Mouse (Mus musculus): ENCODE data around the gene Klf3. TPM values are rescaled to one million over a fixed set of nuclear protein-coding genes. Genes with fewer than 3 reads are reported as not detected.

The Klf3 gene
- 66.9 and 68.7 TPM in 2 replicates for polyA plus RNA-seq (2014; fragmentation: Nextera tagmentation; extraction: Ambion mirVana)

DNA sequence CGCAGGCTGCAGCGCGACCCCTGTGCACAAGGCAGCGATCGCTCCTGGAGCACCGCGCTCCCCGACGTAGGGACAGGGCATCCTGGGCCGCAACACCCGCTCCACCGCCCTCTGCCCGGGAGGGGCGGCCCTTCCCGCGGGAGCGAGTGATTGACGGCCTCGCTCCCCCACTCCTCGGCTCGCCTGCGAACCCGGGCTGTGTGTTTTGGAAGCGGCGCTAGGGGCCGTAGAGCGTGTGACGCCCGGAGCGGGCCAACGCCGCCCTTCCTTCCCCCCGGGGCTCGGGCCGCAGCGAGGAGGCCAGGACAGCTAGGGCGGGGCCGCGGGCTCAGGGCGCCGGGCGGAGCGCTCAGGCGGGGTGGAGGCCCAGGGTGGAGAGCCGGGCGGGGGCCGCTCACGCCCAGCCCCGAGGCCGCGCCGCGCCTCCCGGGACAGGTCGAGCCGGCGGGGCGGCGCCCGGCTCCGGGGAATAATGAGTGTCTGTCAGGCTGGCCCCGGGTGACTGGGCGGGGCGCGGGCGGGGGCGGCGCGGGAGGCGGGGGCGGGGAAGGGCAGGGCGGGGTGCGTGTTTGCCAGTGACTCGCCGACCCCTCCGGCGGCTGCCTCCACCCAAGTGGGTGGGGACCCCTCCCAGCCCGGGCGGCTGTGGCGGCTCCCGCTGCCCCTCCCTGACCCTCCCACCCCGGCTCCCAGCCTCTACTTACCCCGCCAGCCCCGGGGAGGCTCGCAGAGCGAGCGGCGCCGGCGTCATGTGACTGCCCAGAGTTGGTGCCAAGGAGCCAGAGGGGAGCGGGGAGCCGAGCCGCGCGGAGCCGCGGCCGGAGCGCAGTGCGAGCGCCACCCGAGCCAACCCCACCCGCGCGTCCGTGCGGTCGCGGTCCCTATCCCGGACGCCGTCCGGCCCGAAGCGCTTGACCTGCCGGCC, at the start of gene Klf3:
Gene Klf3, plus strand, starts transcription at position 594 of the 925 bp plus-strand sequence.
- Histone ChIP-seq H3K36me3 (ENCODE audit: control insufficient read depth, insufficient read depth, low read length) (no peaks in the 10 kb centered on the region), H3K9me3 (ENCODE audit: control insufficient read depth, low read length) (peaks cover 3% of the 10 kb centered on the region; the same call in 1 of the 2 replicates), H3K27ac (ENCODE audit: low read depth, low read length) (peak within 1 kb of the TSS; percentile 98), H3K9ac (ENCODE audit: low read depth, low read length) (peak within 1 kb of the TSS; percentile 98), H3K4me3 (ENCODE audit: low read depth, low read length) (peak within 1 kb of the TSS; percentile 94), H3K27me3 (replicated peaks; ENCODE audit: control insufficient read depth, insufficient read depth, low read length) (no peaks in the 10 kb centered on the region), H3K4me1 (replicated peaks; ENCODE audit: control insufficient read depth, insufficient read depth, low read length) (peaks cover 38% of the 10 kb centered on the region), H3K4me2 (peak within 1 kb of the TSS; percentile 73)
- DNase-seq (ENCODE audit: low spot score) (peak; percentile 93), ATAC-seq (replicated peaks; ENCODE audit: low FRiP score) (peak; percentile 94)
- under 1% methylated on average over 94 of the region's 116 CpGs for WGBS

DNA sequence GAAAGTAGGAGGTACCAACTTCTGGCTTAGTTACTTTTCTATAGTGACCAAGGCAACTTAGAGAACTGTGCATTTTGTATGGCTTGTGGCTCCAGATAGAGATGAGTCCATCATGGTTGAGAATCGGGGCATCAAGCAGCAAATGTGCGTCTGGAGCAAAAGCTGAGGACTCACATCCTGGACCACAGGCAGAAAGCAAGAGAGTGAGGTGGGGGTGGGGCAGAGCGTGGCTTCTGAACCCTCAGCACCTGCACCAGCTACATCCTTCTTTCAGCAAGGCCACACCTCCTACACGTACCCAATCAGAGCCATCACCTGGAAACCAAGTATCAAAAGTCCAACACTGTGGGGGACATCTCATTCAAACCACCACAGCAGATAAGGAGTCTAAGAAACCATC, 40.9 kb upstream of the Klf3 start:
- Histone ChIP-seq H3K4me2 (no peak overlapping the region), H3K9me3 (ENCODE audit: control insufficient read depth, low read length) (peaks cover 4% of the 10 kb centered on the region; the same call in 1 of the 2 replicates), H3K36me3 (ENCODE audit: control insufficient read depth, insufficient read depth, low read length) (no peaks in the 10 kb centered on the region), H3K4me3 (ENCODE audit: low read depth, low read length) (no peak overlapping the region), H3K9ac (ENCODE audit: low read depth, low read length) (no peak overlapping the region), H3K27me3 (replicated peaks; ENCODE audit: control insufficient read depth, insufficient read depth, low read length) (no peaks in the 10 kb centered on the region), H3K27ac (ENCODE audit: low read depth, low read length) (no peak overlapping the region), H3K4me1 (replicated peaks; ENCODE audit: control insufficient read depth, insufficient read depth, low read length) (no peaks in the 10 kb centered on the region)
- ATAC-seq (replicated peaks; ENCODE audit: low FRiP score) (no peak), DNase-seq (ENCODE audit: low spot score) (no peak)
- WGBS, result 74% methylated on average over 4 of the region's 4 CpGs

DNA sequence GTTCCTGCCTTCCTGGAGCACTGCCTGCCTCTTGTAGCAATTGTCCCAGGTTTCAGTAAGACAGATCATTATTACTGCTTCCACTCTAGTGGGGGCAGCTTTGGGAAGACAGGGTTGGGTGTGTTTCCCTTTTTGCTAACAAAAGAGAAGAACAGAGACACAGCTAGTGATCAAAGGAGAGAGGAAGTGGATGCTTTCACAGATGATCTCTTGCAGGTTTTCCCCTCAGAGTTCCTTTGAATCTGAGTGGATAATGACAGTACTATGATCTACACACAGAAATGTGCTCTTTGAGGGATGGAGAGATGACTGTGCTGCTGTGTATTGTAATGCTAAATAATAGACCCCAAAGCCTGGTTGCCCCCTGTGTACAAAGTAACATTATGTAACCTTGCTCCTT, 38.7 kb upstream of the Klf3 start:
- Histone ChIP-seq H3K9me3 (ENCODE audit: control insufficient read depth, low read length) (peaks cover 4% of the 10 kb centered on the region), H3K4me2 (no peak overlapping the region), H3K9ac (ENCODE audit: low read depth, low read length) (no peak overlapping the region), H3K27ac (ENCODE audit: low read depth, low read length) (no peak overlapping the region), H3K4me1 (replicated peaks; ENCODE audit: control insufficient read depth, insufficient read depth, low read length) (no peaks in the 10 kb centered on the region), H3K36me3 (ENCODE audit: control insufficient read depth, insufficient read depth, low read length) (no peaks in the 10 kb centered on the region), H3K4me3 (ENCODE audit: low read depth, low read length) (no peak overlapping the region), H3K27me3 (replicated peaks; ENCODE audit: control insufficient read depth, insufficient read depth, low read length) (no peaks in the 10 kb centered on the region)
- DNase-seq (ENCODE audit: low spot score), result no peak
- ATAC-seq (replicated peaks; ENCODE audit: low FRiP score), result no peak

DNA sequence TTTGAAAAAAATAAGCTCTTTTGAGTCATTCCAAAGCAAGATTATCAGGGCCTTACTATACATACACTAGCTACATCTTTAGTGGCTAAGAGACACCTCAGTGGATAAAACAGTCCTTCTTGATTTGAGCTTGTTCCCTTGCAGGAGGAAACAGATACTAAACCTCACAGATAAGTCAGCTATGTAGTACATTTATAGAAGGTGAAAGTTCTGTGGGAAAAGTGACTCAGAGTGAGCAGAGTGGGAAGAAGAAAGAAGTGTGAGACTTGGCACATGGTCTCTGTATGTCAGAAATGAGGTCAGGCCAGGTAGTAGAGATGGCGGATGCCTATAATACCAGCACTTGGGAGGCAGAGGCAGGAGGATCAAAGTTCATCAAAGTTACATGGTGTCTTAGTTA, 37.4 kb upstream of the Klf3 start:
- H3K36me3 ChIP-seq (ENCODE audit: control insufficient read depth, insufficient read depth, low read length), result no peaks in the 10 kb centered on the region
- no peak overlapping the region for H3K27ac ChIP-seq (ENCODE audit: low read depth, low read length)
- ATAC-seq (replicated peaks; ENCODE audit: low FRiP score) (no peak), DNase-seq (ENCODE audit: low spot score) (no peak)
- H3K9me3 ChIP-seq (ENCODE audit: control insufficient read depth, low read length), result peaks cover 4% of the 10 kb centered on the region
- no peaks in the 10 kb centered on the region for H3K4me1 ChIP-seq (replicated peaks; ENCODE audit: control insufficient read depth, insufficient read depth, low read length)
- no peak overlapping the region for H3K4me2 ChIP-seq
- no peaks in the 10 kb centered on the region for H3K27me3 ChIP-seq (replicated peaks; ENCODE audit: control insufficient read depth, insufficient read depth, low read length)
- 100% methylated on average over 1 of the region's 1 CpGs for WGBS
- no peak overlapping the region for H3K9ac ChIP-seq (ENCODE audit: low read depth, low read length)
- no peak overlapping the region for H3K4me3 ChIP-seq (ENCODE audit: low read depth, low read length)

DNA sequence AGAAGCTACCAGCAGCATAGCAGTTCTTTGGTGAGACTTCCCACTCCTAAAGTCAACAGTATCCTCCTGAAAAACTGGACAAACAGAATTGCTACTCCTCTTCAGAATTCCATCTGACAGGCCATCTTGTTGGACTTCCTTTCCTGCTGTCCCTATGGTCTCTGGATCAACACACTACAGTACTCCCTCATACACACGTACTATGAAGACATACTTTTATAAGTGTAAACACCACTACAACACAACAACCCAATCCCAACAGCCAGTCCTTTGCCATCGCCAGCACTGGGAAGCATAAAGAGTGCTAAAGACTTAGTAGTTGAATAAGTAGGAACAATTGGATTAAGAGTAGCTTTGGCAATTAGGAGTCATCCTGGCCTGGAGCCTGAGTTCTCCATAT, 36.6 kb upstream of the Klf3 start:
- Histone ChIP-seq H3K27ac (ENCODE audit: low read depth, low read length) (no peak overlapping the region), H3K9me3 (ENCODE audit: control insufficient read depth, low read length) (peaks cover 4% of the 10 kb centered on the region), H3K4me3 (ENCODE audit: low read depth, low read length) (no peak overlapping the region), H3K9ac (ENCODE audit: low read depth, low read length) (no peak overlapping the region), H3K4me1 (replicated peaks; ENCODE audit: control insufficient read depth, insufficient read depth, low read length) (no peaks in the 10 kb centered on the region), H3K4me2 (no peak overlapping the region), H3K27me3 (replicated peaks; ENCODE audit: control insufficient read depth, insufficient read depth, low read length) (no peaks in the 10 kb centered on the region), H3K36me3 (ENCODE audit: control insufficient read depth, insufficient read depth, low read length) (no peaks in the 10 kb centered on the region)
- WGBS, result 92% methylated on average over 2 of the region's 2 CpGs
- DNase-seq (ENCODE audit: low spot score), result no peak
- no peak for ATAC-seq (replicated peaks; ENCODE audit: low FRiP score)

DNA sequence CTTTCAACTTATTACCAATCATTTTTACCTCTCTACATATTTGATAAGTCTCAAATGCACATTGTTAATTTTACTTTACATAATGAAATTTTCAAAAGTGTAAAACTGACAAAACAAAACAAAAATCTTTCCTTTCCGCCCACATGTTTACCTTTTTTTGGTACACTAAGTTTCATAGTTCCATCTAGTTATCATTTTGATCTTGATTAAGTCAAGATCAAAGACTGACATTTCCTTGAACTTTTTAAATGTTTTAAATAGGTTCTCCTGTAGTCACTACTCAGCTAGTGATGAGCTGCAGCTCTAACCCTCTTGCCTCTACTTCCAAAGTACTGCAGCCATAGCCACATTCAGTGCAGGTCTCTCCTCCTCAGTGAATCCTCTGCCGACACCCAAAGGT, 31.6 kb upstream of the Klf3 start:
- 84% methylated on average over 2 of the region's 2 CpGs for WGBS
- H3K9me3 ChIP-seq (ENCODE audit: control insufficient read depth, low read length), result no peaks in the 10 kb centered on the region; the same call in none of the 2 replicates
- no peak overlapping the region for H3K4me3 ChIP-seq (ENCODE audit: low read depth, low read length)
- H3K4me1 ChIP-seq (replicated peaks; ENCODE audit: control insufficient read depth, insufficient read depth, low read length), result no peaks in the 10 kb centered on the region
- no peaks in the 10 kb centered on the region for H3K27me3 ChIP-seq (replicated peaks; ENCODE audit: control insufficient read depth, insufficient read depth, low read length)
- H3K27ac ChIP-seq (ENCODE audit: low read depth, low read length), result no peak overlapping the region
- H3K36me3 ChIP-seq (ENCODE audit: control insufficient read depth, insufficient read depth, low read length), result no peaks in the 10 kb centered on the region
- no peak overlapping the region for H3K4me2 ChIP-seq
- ATAC-seq (replicated peaks; ENCODE audit: low FRiP score) (no peak), DNase-seq (ENCODE audit: low spot score) (no peak)
- no peak overlapping the region for H3K9ac ChIP-seq (ENCODE audit: low read depth, low read length)

DNA sequence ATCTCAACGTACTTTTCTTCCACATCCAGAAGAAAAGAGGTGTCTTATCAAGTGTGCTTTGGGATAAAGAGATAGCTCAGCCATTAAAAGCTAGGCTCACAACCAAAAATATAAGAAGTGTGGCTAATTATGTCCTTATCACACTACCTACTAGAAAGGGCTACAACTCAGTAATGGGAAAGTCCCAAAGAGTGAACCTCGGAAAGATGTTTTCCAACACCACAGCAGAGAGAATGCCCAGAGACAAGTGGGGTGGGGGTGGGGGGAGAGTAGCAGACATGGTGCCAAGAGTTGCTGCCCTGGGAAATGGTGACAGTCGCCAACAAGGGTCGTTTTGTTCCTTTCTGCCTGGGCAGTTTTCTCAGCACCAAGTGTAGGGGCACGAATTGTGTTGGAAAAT, 25.0 kb upstream of the Klf3 start:
- Histone ChIP-seq H3K9me3 (ENCODE audit: control insufficient read depth, low read length) (no peaks in the 10 kb centered on the region), H3K9ac (ENCODE audit: low read depth, low read length) (no peak overlapping the region), H3K27me3 (replicated peaks; ENCODE audit: control insufficient read depth, insufficient read depth, low read length) (no peaks in the 10 kb centered on the region), H3K4me3 (ENCODE audit: low read depth, low read length) (no peak overlapping the region), H3K36me3 (ENCODE audit: control insufficient read depth, insufficient read depth, low read length) (no peaks in the 10 kb centered on the region), H3K27ac (ENCODE audit: low read depth, low read length) (no peak overlapping the region), H3K4me2 (no peak overlapping the region), H3K4me1 (replicated peaks; ENCODE audit: control insufficient read depth, insufficient read depth, low read length) (peaks cover 7% of the 10 kb centered on the region)
- 78% methylated on average over 5 of the region's 5 CpGs for WGBS
- DNase-seq (ENCODE audit: low spot score), result no peak
- ATAC-seq (replicated peaks; ENCODE audit: low FRiP score), result no peak

DNA sequence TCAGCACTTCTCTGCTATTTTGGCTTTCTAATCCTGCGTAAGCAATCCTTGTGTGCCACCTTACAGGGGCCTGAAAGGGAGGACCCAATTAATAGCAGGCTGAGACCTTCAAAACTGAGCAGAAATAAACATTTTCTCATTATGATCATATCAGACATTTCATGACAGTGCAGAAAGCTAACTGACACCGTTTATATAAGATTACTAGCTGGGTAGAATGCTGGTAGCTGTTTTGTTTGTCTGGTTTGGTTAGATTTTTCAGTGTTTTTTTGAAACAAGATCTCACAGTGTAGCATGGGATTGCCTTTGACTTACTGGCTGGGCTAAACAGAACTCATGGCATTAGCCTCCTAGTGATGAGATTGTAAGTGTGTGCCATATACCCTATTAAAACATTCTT, 23.9 kb upstream of the Klf3 start:
- no peaks in the 10 kb centered on the region for H3K27me3 ChIP-seq (replicated peaks; ENCODE audit: control insufficient read depth, insufficient read depth, low read length)
- DNase-seq (ENCODE audit: low spot score), result no peak
- ATAC-seq (replicated peaks; ENCODE audit: low FRiP score), result no peak
- H3K9ac ChIP-seq (ENCODE audit: low read depth, low read length), result no peak overlapping the region
- peaks cover 7% of the 10 kb centered on the region for H3K4me1 ChIP-seq (replicated peaks; ENCODE audit: control insufficient read depth, insufficient read depth, low read length)
- H3K4me2 ChIP-seq, result no peak overlapping the region
- H3K9me3 ChIP-seq (ENCODE audit: control insufficient read depth, low read length), result no peaks in the 10 kb centered on the region
- 70% methylated on average over 2 of the region's 2 CpGs for WGBS
- H3K27ac ChIP-seq (ENCODE audit: low read depth, low read length), result no peak overlapping the region
- H3K36me3 ChIP-seq (ENCODE audit: control insufficient read depth, insufficient read depth, low read length), result no peaks in the 10 kb centered on the region
- no peak overlapping the region for H3K4me3 ChIP-seq (ENCODE audit: low read depth, low read length)

DNA sequence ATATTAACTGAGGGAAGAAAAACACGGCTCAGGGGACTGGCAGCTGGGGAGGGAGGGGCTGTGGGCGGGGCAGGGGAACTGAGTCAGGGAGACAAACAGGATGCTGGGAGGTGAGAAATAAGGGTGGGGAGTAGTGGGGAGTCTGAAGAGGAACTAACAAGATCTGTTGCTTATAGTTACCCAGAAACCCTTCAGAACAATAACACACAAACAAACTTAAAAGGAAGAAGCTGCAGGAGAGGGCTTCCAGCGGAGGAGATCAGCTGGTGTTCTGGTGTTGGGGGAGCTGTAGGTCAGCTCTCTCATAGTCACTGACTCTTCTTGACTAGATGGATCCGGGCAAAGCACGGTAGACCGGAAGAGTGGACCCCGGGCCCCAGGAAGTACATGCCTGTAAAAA, 22.4 kb upstream of the Klf3 start:
- Histone ChIP-seq H3K27ac (ENCODE audit: low read depth, low read length) (no peak overlapping the region), H3K4me2 (no peak overlapping the region; the same call in 1 of the 2 replicates), H3K9me3 (ENCODE audit: control insufficient read depth, low read length) (no peaks in the 10 kb centered on the region), H3K4me3 (ENCODE audit: low read depth, low read length) (no peak overlapping the region), H3K4me1 (replicated peaks; ENCODE audit: control insufficient read depth, insufficient read depth, low read length) (peaks cover 7% of the 10 kb centered on the region), H3K36me3 (ENCODE audit: control insufficient read depth, insufficient read depth, low read length) (no peaks in the 10 kb centered on the region; the same call in 1 of the 2 replicates), H3K27me3 (replicated peaks; ENCODE audit: control insufficient read depth, insufficient read depth, low read length) (no peaks in the 10 kb centered on the region), H3K9ac (ENCODE audit: low read depth, low read length) (no peak overlapping the region)
- ATAC-seq (replicated peaks; ENCODE audit: low FRiP score), result no peak
- DNase-seq (ENCODE audit: low spot score), result no peak
- WGBS, result 41% methylated on average over 7 of the region's 7 CpGs
